Mouse (Mus musculus): ENCODE measurements around the gene Fbxo46. TPM values are rescaled to one million over a fixed set of nuclear protein-coding genes. Genes with fewer than 3 reads are reported as not detected.

The Fbxo46 gene
- polyA plus RNA-seq, 1 experiment from 2014 or later = 16.3 TPM

DNA sequence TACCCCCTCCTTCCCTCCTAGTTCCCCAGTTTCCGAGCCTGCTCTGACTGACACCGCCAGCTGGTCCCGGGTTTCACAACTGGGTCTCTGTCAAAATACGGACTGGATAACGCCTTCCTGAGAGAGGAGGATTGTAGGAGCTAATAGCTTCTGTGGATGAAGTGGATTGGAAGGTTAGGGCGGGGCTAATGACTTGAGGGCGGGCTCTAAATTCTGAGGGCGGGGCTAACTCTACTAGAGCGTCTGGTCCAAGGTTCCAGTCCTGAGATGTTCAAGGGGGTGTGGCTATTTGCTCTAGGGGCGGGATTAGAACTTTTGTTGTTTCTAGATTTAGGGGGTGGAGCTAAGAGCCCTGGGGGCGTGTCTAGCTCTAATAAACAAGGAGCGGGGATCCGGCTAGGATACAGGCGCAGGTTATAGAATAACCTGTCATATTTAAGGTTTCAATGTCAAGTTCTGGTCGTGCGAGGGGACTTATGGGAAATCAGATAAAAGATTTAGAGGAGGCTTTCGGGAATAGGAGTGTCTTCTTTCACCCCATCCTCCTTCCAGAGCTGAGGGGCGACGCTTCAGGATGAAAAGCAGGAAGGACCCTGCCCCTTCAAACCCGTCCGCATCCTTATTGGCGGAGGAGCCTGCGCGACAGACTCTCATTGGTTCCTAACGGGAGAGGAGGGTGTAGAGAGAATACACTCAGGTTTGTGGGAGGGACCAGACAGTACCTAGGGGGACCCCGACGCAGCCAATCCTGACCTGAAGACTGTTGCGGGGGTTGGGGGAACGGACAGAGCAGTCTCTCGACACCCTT lies 56.3 kb downstream of the Fbxo46 start, which contains the start of gene Eml2:
Eml2 (plus strand) TSS at position 714 of the 808 bp plus-strand sequence.
- H3K36me3 ChIP-seq = no peaks in the 10 kb centered on the region
- H3K27me3 ChIP-seq = peaks cover 66% of the 10 kb centered on the region
- H3K9me3 ChIP-seq (replicated peaks) = peaks cover 5% of the 10 kb centered on the region; the same call in 1 of the 2 replicates
- H3K4me3 ChIP-seq (replicated peaks) = peak within 1 kb of the TSS; percentile 30
- H3K27ac ChIP-seq = no peak within 1 kb of the TSS
- H3K4me2 ChIP-seq = peak within 1 kb of the TSS; percentile 49
- 2% methylated on average over 30 of the region's 30 CpGs for WGBS
- no peak; the same call in 1 of the 2 replicates for ATAC-seq (replicated peaks; ENCODE audit: low FRiP score)
- peaks cover 59% of the 10 kb centered on the region for H3K4me1 ChIP-seq
- H3K9ac ChIP-seq = no peak within 1 kb of the TSS

- H3K4me3 ChIP-seq (replicated peaks) = peak overlapping the region; percentile 30
- H3K9me3 ChIP-seq (replicated peaks) = peaks cover 5% of the 10 kb centered on the region; the same call in 1 of the 2 replicates
- no peak overlapping the region for H3K9ac ChIP-seq
- no peak for ATAC-seq (replicated peaks; ENCODE audit: low FRiP score)
- H3K27ac ChIP-seq = no peak overlapping the region
- 6% methylated on average over 19 of the region's 21 CpGs for WGBS
- no peaks in the 10 kb centered on the region for H3K36me3 ChIP-seq
- peaks cover 66% of the 10 kb centered on the region for H3K27me3 ChIP-seq
- H3K4me2 ChIP-seq = peak overlapping the region; percentile 49
- peaks cover 63% of the 10 kb centered on the region for H3K4me1 ChIP-seq
Measured at GRCm38 (mm10) chr7:19176516-19176947, 56.9 kb downstream of the Fbxo46 start.

GRCm38 (mm10) chr7:19177216-19177615 lies 57.6 kb downstream of the Fbxo46 start:
- Histone ChIP-seq H3K4me3 (replicated peaks) (no peak overlapping the region), H3K27me3 (peaks cover 66% of the 10 kb centered on the region), H3K4me1 (peaks cover 63% of the 10 kb centered on the region), H3K27ac (no peak overlapping the region), H3K9me3 (replicated peaks) (peaks cover 5% of the 10 kb centered on the region; the same call in 1 of the 2 replicates), H3K4me2 (no peak overlapping the region), H3K36me3 (no peaks in the 10 kb centered on the region), H3K9ac (no peak overlapping the region)
- WGBS = 66% methylated on average over 7 of the region's 7 CpGs
- ATAC-seq (replicated peaks; ENCODE audit: low FRiP score) = no peak

- Histone ChIP-seq H3K9ac (no peak overlapping the region), H3K36me3 (no peaks in the 10 kb centered on the region), H3K4me2 (peak overlapping the region; percentile 59), H3K4me3 (replicated peaks) (peak overlapping the region; percentile 29; the same call in 1 of the 2 replicates), H3K27me3 (peaks cover 66% of the 10 kb centered on the region), H3K9me3 (replicated peaks) (peaks cover 5% of the 10 kb centered on the region; the same call in 1 of the 2 replicates), H3K4me1 (peaks cover 60% of the 10 kb centered on the region), H3K27ac (no peak overlapping the region)
- no peak for ATAC-seq (replicated peaks; ENCODE audit: low FRiP score)
- WGBS = 19% methylated on average over 16 of the region's 18 CpGs
Measured at GRCm38 (mm10) chr7:19178035-19178434, 58.4 kb downstream of the Fbxo46 start.

- ATAC-seq (replicated peaks; ENCODE audit: low FRiP score) = no peak
- WGBS = 9% methylated on average over 27 of the region's 27 CpGs
- peaks cover 62% of the 10 kb centered on the region for H3K27me3 ChIP-seq
Measured at GRCm38 (mm10) chr7:19178443-19179092, 58.9 kb downstream of the Fbxo46 start.

GRCm38 (mm10) chr7:19179173-19179572 lies 59.5 kb downstream of the Fbxo46 start:
- 0 out of 2 replicates have a peak, but pooled peaks have one; percentile 9 for ATAC-seq (replicated peaks; ENCODE audit: low FRiP score)
- Histone ChIP-seq H3K9me3 (replicated peaks) (peaks cover 5% of the 10 kb centered on the region; the same call in 1 of the 2 replicates), H3K27me3 (peaks cover 56% of the 10 kb centered on the region), H3K4me2 (peak overlapping the region; percentile 59), H3K36me3 (peaks cover 6% of the 10 kb centered on the region; the same call in 1 of the 2 replicates), H3K27ac (no peak overlapping the region), H3K4me1 (peaks cover 64% of the 10 kb centered on the region), H3K4me3 (replicated peaks) (peak overlapping the region; percentile 29), H3K9ac (peak overlapping the region; percentile 7; the same call in 1 of the 2 replicates)
- under 1% methylated on average over 31 of the region's 32 CpGs for WGBS

More at GRCm38 (mm10) chr7:19178443-19179092, 58.9 kb downstream of the Fbxo46 start:
- H3K36me3 ChIP-seq = peaks cover 2% of the 10 kb centered on the region; the same call in 1 of the 2 replicates
- H3K9me3 ChIP-seq (replicated peaks) = peaks cover 5% of the 10 kb centered on the region; the same call in 1 of the 2 replicates
- H3K4me1 ChIP-seq = peaks cover 60% of the 10 kb centered on the region
- no peak overlapping the region for H3K27ac ChIP-seq
- no peak overlapping the region for H3K9ac ChIP-seq
- peak overlapping the region; percentile 29 for H3K4me3 ChIP-seq (replicated peaks)
- peak overlapping the region; percentile 59 for H3K4me2 ChIP-seq

DNA sequence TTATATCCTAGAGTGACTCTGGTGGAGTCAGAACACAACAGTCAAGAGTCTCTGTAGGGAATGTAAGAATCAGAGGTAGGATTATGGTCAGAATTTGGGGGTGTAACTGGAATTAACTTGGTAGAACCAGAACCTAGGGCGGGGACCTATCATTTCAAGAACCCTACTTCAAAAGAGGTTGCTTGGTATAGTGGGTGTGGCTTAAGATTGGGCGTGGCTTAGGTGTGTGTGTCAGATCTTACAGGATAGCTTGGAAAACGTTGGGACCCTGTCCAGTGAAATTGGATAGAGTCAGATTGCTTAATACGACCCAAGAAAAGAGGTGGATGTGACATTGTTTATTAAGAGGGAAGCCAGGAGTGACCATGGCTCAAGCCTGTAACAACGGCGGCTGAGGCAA lies 60.3 kb downstream of the Fbxo46 start:
- H3K9ac ChIP-seq = no peak overlapping the region
- peak overlapping the region; percentile 29 for H3K4me3 ChIP-seq (replicated peaks)
- no peak for ATAC-seq (replicated peaks; ENCODE audit: low FRiP score)
- peaks cover 6% of the 10 kb centered on the region; the same call in 1 of the 2 replicates for H3K36me3 ChIP-seq
- peaks cover 5% of the 10 kb centered on the region; the same call in 1 of the 2 replicates for H3K9me3 ChIP-seq (replicated peaks)
- H3K27me3 ChIP-seq = peaks cover 52% of the 10 kb centered on the region
- H3K4me1 ChIP-seq = peaks cover 71% of the 10 kb centered on the region
- WGBS = 39% methylated on average over 6 of the region's 6 CpGs
- no peak overlapping the region for H3K27ac ChIP-seq
- H3K4me2 ChIP-seq = peak overlapping the region; percentile 59

DNA sequence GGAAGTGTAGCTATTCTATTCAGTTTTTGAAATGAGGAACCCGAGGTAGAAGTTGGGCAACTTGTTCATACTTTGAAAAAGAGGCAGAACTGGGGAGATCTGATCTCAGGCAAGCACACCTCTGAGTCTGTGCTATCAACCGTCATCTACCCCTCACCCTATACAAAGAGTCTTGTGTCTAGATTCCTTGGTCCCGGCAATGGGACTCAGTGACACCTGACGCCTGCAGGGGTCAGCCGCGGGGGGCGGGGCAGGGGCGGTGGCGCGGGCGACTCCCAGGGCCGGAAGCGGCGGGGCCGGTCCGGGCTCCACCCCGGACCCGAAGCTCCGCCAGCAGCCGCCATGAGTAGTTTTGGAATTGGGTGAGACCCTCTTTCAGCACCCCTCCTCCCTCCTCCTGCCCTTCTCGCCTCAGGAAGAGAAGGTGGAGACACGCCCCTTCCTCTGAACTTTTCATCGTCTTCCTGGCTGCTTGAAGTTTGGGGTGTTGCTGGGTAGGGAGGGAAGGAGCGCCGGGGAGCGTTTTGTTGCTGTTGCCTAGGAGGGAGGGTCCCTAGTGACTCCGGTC lies 61.3 kb downstream of the Fbxo46 start:
- H3K27ac ChIP-seq = peak overlapping the region; percentile 73; the same call in 1 of the 2 replicates
- ATAC-seq (replicated peaks; ENCODE audit: low FRiP score) = peak; percentile 65

DNA sequence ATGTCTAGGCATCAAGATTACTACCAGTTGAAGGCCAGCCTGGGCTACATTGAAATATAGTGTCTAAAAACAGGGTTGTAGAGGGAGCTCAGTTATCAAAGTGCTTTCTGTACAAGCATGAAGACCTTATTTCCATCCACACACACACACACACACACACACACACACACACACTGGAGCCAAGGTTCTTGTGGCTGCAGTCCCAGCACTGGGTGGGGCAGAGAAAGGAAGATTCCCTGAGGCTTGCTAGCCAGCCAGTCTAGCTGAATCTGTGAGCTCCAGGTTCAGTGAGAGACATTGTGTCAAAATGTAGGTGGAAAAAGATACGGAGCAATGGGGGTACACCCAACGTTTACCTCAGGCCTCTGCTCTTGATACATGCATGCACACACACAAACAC lies 64.6 kb downstream of the Fbxo46 start:
- H3K9ac ChIP-seq = no peak overlapping the region
- 68% methylated on average over 2 of the region's 2 CpGs for WGBS
- H3K4me2 ChIP-seq = no peak overlapping the region
- H3K27me3 ChIP-seq = peaks cover 12% of the 10 kb centered on the region
- no peak overlapping the region for H3K4me3 ChIP-seq (replicated peaks)
- H3K36me3 ChIP-seq = peaks cover 28% of the 10 kb centered on the region
- H3K9me3 ChIP-seq (replicated peaks) = no peaks in the 10 kb centered on the region
- H3K27ac ChIP-seq = peak overlapping the region; percentile 70
- peaks cover 49% of the 10 kb centered on the region for H3K4me1 ChIP-seq
- no peak for ATAC-seq (replicated peaks; ENCODE audit: low FRiP score)

More for the DNA sequence above, 61.3 kb downstream of the Fbxo46 start:
- Histone ChIP-seq H3K9me3 (replicated peaks) (peaks cover 5% of the 10 kb centered on the region; the same call in 1 of the 2 replicates), H3K4me3 (replicated peaks) (peak overlapping the region; percentile 70), H3K4me1 (peaks cover 72% of the 10 kb centered on the region), H3K27me3 (peaks cover 44% of the 10 kb centered on the region), H3K9ac (peak overlapping the region; percentile 62), H3K36me3 (peaks cover 7% of the 10 kb centered on the region; the same call in 1 of the 2 replicates), H3K4me2 (peak overlapping the region; percentile 80)
- WGBS = 1% methylated on average over 27 of the region's 27 CpGs

DNA sequence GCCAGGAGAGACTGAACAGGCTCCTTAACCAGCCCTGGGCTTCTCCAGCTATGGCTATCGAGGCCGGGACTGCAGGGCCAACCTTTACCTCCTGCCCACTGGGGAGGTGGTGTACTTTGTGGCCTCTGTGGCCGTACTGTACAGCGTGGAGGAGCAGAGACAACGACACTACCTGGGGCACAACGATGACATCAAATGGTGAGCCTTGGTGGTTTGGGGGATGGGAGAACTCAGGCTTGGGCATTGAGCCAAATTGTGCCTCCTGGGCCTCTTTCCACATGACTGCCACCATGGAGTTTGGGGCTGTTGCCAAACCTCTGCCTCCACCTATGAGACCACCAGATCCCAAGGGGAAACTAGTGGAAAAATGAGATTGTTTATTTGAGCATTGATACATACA lies 65.1 kb downstream of the Fbxo46 start:
- WGBS = 59% methylated on average over 6 of the region's 6 CpGs
- H3K27me3 ChIP-seq = peaks cover 7% of the 10 kb centered on the region
- no peak overlapping the region for H3K9ac ChIP-seq
- H3K4me2 ChIP-seq = no peak overlapping the region
- H3K36me3 ChIP-seq = peaks cover 30% of the 10 kb centered on the region
- peak overlapping the region; percentile 70 for H3K27ac ChIP-seq
- ATAC-seq (replicated peaks; ENCODE audit: low FRiP score) = 0 out of 2 replicates have a peak, but pooled peaks have one; percentile 23
- no peak overlapping the region for H3K4me3 ChIP-seq (replicated peaks)
- peaks cover 44% of the 10 kb centered on the region for H3K4me1 ChIP-seq
- no peaks in the 10 kb centered on the region for H3K9me3 ChIP-seq (replicated peaks)
